Mouse (Mus musculus) heart, adult 2 months (tissue): ENCODE results near the gene Tex2. TPM values are rescaled to one million over a fixed set of nuclear protein-coding genes. Genes with fewer than 3 reads are reported as not detected.
A peak's percentile ranks its signal among the peaks of the same experiment; 100 is the strongest.
"Not testable (repeated sequence)": the region's sequence is repeated elsewhere in the genome, so short reads cannot be mapped to it uniquely, and the experiment has no call there.

ENCODE experiments used
- DNase-seq, 2 experiments: peaks; one replicate each; pipeline ENCODE4 v3.0.0; 2021
- H3K27ac ChIP-seq: fragments of 200-600 bp; 2 replicates; pipeline ENCODE4 v1.8.1; 2022
- H3K27me3 ChIP-seq: fragments of 200-500 bp; 2 replicates; pipeline ENCODE4 v1.6.1; 2012; ENCODE audit warnings: mild to moderate bottlenecking, low read length, inconsistent platforms, mixed read lengths; ENCODE audit not compliant: control insufficient read depth, insufficient read depth
- H3K36me3 ChIP-seq: fragments of 200-500 bp; 2 replicates; pipeline ENCODE4 v1.6.1; 2012; ENCODE audit warnings: low read length, inconsistent platforms; ENCODE audit not compliant: control insufficient read depth, insufficient read depth
- H3K4me1 ChIP-seq: fragments of 200-500 bp; 2 replicates; pipeline ENCODE4 v1.6.1; 2011; ENCODE audit warnings: low read length; ENCODE audit not compliant: control insufficient read depth, insufficient read depth
- H3K4me3 ChIP-seq: fragments of 200-600 bp; 2 replicates; pipeline ENCODE4 v1.8.1; 2022
- H3K79me2 ChIP-seq: fragments of 200-500 bp; replicated peaks from 2 replicates; pipeline ENCODE4 v1.6.1; 2012; ENCODE audit warnings: mild to moderate bottlenecking, inconsistent platforms, low read length, moderate library complexity, mixed read lengths; ENCODE audit not compliant: control insufficient read depth, insufficient read depth
- H3K9ac ChIP-seq: fragments of 200-500 bp; 2 replicates; pipeline ENCODE4 v1.6.1; 2012; ENCODE audit warnings: low read depth, mild to moderate bottlenecking, control low read depth, inconsistent platforms, low read length, mixed read lengths
- CTCF ChIP-seq: fragments of 200-600 bp; IDR thresholded peaks from 2 replicates; pipeline ENCODE4 v1.8.1; 2022; ENCODE audit warnings: antibody characterized with exemption, mild to moderate bottlenecking, moderate library complexity
- EP300 ChIP-seq: fragments of 200-500 bp; IDR thresholded peaks from 2 replicates; pipeline ENCODE4 v1.6.1; 2011; ENCODE audit warnings: low read depth, low read length, control low read depth; ENCODE audit not compliant: insufficient read depth
- POLR2A ChIP-seq: fragments of 200-500 bp; IDR thresholded peaks from 2 replicates; pipeline ENCODE4 v1.6.1; 2011; ENCODE audit warnings: mild to moderate bottlenecking, low read depth, low read length, control low read depth; ENCODE audit not compliant: insufficient read depth
- WGBS: fragments of 180-500 bp; shearing (Covaris S2); methylation state at CpG from one replicate; pipeline ENCODE4 v1.1.7; 2018; 5-methylcytosine and 5-hydroxymethylcytosine counted together
- intact Hi-C: fragments of 180-260 bp; cut with DNase I; formaldehyde crosslinking; loops from one replicate; pipeline ENCODE4 v1.15.1; 2025
- polyA plus RNA-seq: library from polyadenylated mRNA; depleted of rRNA; stranded (reverse); fragments of >200 nt; gene quantifications from 2 replicates; pipeline ENCODE4 v1.2.3, GENCODE M21; 2012
- total RNA-seq, 2 experiments: library from RNA; stranded (reverse); gene quantifications; 2 replicates each; pipeline ENCODE4 v1.2.3; 2021

Tex2 gene
- total and polyA plus RNA-seq, 3 experiments, result 17.2 to 46.8 (median 42.5) TPM

DNA sequence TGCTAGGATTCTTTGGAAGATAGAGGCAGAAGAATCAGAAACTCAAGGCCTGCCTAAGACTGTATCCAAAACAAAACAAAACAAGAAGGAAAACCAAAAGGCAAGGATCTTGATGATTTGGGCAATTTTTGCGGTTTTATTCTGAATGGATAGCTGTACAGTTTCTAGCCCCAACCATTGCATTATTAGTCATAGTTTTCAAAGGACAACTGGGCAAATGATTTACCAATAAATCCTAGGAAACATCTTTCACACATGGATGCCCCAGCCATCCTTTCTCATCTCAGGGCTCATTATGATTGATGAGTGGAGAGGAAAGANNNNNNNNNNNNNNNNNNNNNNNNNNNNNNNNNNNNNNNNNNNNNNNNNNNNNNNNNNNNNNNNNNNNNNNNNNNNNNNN, 29.4 kb downstream of the Tex2 start:
- intact Hi-C loops, result no loop called here
- TF ChIP-seq POLR2A (no peak), CTCF (no peak), EP300 (no peak)
- 94% methylated on average over 1 of the region's 1 CpGs for WGBS

DNA sequence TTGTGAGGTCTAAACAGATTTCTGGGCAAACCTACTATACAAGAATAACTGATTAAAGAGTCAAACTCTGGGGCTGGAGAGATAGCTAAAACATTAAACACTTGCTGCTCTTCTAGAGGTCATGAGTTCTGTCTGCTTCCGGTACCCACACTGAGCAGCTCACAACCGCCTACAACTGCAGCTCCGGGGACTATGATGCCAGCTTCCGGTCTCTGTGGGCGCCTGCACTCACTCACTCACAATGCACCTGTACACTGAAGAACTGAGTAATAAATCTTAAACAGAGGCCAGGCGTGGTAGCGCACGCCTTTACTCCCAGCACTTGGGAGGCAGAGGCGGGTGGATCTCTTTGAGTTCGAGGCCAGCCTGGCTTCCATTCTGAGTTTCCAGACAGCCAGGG, 31.9 kb downstream of the Tex2 start:
- TF ChIP-seq EP300, result no peak
- TF ChIP-seq CTCF, result no peak
- TF ChIP-seq POLR2A, result no peak
- Histone ChIP-seq H3K79me2 (peaks cover 4% of the 10 kb centered on the region), H3K9ac (no peak overlapping the region), H3K36me3 (no peaks in the 10 kb centered on the region), H3K4me3 (no peak overlapping the region), H3K4me1 (peaks cover 17% of the 10 kb centered on the region), H3K27me3 (no peaks in the 10 kb centered on the region), H3K27ac (no peak overlapping the region)
- intact Hi-C loops, result no loop called here
- no peak for DNase-seq
- 92% methylated on average over 10 of the region's 10 CpGs for WGBS

More for the DNA sequence above, 29.4 kb downstream of the Tex2 start:
- H3K27me3 ChIP-seq, result no peaks in the 10 kb centered on the region
- no peaks in the 10 kb centered on the region for H3K36me3 ChIP-seq
- no peak overlapping the region for H3K27ac ChIP-seq
- no peak for DNase-seq
- H3K79me2 ChIP-seq, result peaks cover 4% of the 10 kb centered on the region
- H3K4me1 ChIP-seq, result peaks cover 18% of the 10 kb centered on the region
- no peak overlapping the region for H3K9ac ChIP-seq
- H3K4me3 ChIP-seq, result no peak overlapping the region

DNA sequence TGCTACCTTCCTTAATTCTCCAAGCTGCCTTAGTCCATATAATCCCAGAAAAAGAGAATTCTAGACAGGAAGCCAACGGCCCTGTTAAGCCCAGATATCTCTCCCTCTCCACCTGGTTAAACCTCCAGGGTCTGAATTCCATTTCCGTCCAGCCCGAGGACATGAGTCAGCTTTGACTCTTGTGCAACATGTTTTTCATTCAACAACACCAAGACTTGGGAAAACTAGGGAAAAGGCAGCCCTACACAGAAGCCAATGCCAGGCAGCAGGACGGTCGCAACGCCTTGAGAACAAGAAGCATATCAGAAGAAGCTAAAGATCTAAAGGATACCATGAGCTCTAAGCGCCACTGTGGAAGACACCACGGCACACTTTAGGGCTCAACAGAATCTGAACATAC, 32.8 kb downstream of the Tex2 start:
- Histone ChIP-seq H3K27me3 (no peaks in the 10 kb centered on the region), H3K27ac (peak overlapping the region; percentile 58), H3K79me2 (peaks cover 4% of the 10 kb centered on the region), H3K4me3 (no peak overlapping the region), H3K36me3 (no peaks in the 10 kb centered on the region), H3K4me1 (peaks cover 17% of the 10 kb centered on the region), H3K9ac (peak overlapping the region; percentile 31; the same call in 1 of the 2 replicates)
- TF ChIP-seq EP300 (0 out of 2 replicates have a peak, but pooled peaks have one; percentile 28), CTCF (no peak), POLR2A (peak; percentile 76)
- DNase-seq, result peak in 1 of 2 experiments; percentile 43
- 58% methylated on average over 8 of the region's 8 CpGs for WGBS
- intact Hi-C loops, result no loop called here

DNA sequence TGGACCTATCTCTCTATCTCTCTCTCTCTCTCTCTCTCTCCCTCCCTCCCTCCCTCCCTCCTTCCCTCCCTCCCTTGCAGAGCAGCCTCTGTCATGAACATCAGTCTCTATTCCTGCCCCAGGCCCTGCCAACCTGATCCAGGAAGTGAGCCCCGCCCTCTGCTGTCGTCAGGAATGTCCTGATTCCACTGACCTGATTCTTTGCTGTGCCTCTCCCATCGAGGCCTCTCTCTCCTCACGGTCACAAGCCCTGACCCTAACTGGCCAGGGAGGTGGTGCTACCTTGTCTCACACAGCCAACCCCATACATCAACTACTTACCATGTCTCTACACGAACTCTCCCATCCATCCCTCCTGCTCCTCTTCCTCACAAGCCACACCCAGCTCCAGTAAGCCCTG, 33.3 kb downstream of the Tex2 start:
- Histone ChIP-seq H3K27ac (peak overlapping the region; percentile 28; the same call in 1 of the 2 replicates), H3K27me3 (no peaks in the 10 kb centered on the region), H3K36me3 (no peaks in the 10 kb centered on the region), H3K79me2 (peaks cover 6% of the 10 kb centered on the region), H3K4me1 (peaks cover 17% of the 10 kb centered on the region), H3K4me3 (no peak overlapping the region), H3K9ac (no peak overlapping the region)
- 40% methylated on average over 5 of the region's 5 CpGs for WGBS
- DNase-seq, result peak in 1 of 2 experiments; percentile 32
- TF ChIP-seq CTCF (no peak), POLR2A (no peak)
- intact Hi-C loops, result no loop called here

DNA sequence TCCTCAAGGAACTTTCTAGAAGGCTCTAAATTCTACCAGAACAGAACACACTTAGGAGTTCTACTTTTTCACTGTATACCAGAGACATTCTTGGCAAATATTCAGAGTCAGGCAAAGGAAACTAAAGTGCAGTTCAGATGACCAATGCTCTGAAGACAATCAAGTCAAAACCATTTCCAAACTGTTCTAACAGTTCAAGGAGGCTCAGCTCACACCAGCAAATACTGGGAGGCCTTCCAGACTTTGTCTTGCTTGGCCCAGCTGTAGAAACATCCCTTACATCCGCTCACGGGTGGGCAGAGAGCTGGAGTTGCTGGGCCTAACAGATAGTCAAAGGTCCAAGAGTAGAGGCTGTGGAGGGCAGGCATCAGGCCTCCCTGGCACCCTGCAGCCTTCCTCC, 34.1 kb downstream of the Tex2 start:
- 20% methylated on average over 2 of the region's 2 CpGs for WGBS
- peaks cover 6% of the 10 kb centered on the region for H3K79me2 ChIP-seq
- intact Hi-C loops, result no loop called here
- no peak for TF ChIP-seq EP300
- no peak for DNase-seq
- H3K4me1 ChIP-seq, result peaks cover 19% of the 10 kb centered on the region
- H3K9ac ChIP-seq, result no peak overlapping the region
- H3K27ac ChIP-seq, result peak overlapping the region; percentile 23
- H3K4me3 ChIP-seq, result no peak overlapping the region
- H3K36me3 ChIP-seq, result no peaks in the 10 kb centered on the region
- H3K27me3 ChIP-seq, result no peaks in the 10 kb centered on the region

DNA sequence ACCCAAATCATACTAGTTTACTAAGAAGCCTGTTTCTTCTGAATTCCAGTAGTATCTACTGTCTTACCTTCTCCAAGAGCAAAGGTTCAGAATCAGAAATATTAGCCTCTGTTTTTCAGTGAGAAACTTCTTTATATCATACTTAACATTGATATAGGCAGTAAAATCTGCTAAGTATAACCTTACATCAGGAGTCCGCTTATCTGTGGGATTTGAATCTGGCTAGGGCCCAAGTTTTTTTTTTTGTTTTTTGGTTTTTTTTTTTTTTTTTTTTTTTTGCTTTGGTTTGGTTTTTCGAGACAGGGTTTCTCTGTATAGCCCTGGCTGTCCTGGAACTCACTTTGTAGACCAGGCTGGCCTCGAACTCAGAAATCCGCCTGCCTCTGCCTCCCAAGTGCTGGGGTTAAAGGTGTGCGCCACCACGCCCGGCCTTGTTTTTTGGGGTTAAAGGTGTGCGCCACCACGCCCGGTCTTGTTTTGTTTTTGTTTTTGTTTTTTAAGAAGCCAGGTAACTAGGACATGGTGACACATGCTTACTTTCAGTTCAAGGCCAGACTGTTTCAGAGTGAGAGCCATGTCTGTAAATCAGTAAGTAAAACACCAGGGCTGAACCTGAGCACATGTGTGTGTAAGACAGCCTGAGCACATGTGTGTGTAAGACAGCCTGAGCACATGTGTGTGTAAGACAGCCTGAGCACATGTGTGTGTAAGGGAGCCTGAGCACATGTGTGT, 35.4 kb downstream of the Tex2 start:
- intact Hi-C loops, H3K79me2 ChIP-seq, H3K4me3 ChIP-seq, DNase-seq, H3K27ac ChIP-seq, H3K36me3 ChIP-seq, H3K9ac ChIP-seq, H3K27me3 ChIP-seq: not testable (repeated sequence)
- 94% methylated on average over 9 of the region's 10 CpGs for WGBS
- peaks cover 26% of the 10 kb centered on the region for H3K4me1 ChIP-seq
